Mouse (Mus musculus) forebrain, embryonic 16.5 days (tissue): ENCODE data around the gene Mylk2. TPM values are rescaled to one million over a fixed set of nuclear protein-coding genes. Genes with fewer than 3 reads are reported as not detected.

Experiments
- microRNA-seq: library from miRNA; unstranded; fragments of <30 nt; microRNA quantifications from one replicate; pipeline ENCODE4, GENCODE M21; 2017
- polyA plus RNA-seq: library from polyadenylated mRNA; unstranded; fragments of >200 nt; fragmentation: Nextera tagmentation; extraction: Ambion mirVana; gene quantifications from 2 replicates; pipeline ENCODE4 v1.2.1, GENCODE M21; 2015

The Mylk2 gene
- polyA plus RNA-seq, 1 experiment from 2014 or later, result not detected

Small RNA genes lying within 50 kb of the gene (microRNA-seq; reads per million reads assigned to microRNA genes)
- 1.0 reads per million for gene Mir5622

Other genes with a start within 250 kb of the Mylk2 start
- 173 and 174 TPM in 2 replicates for gene H13, start 241.9 kb upstream of the Mylk2 start, polyA plus RNA-seq
- 29.3 and 32.8 TPM in 2 replicates for gene Mcts2, start 224.3 kb upstream of the Mylk2 start, polyA plus RNA-seq
- 22.3 and 26.0 TPM in 2 replicates for gene Id1, start 175.1 kb upstream of the Mylk2 start, polyA plus RNA-seq
- gene Cox4i2, start 157.2 kb upstream of the Mylk2 start, polyA plus RNA-seq, result 4.7 and 6.0 TPM in 2 replicates
- 176 and 188 TPM in 2 replicates for gene Bcl2l1, start 79.6 kb upstream of the Mylk2 start, polyA plus RNA-seq
- gene Tpx2, start 63.4 kb upstream of the Mylk2 start, polyA plus RNA-seq, result 40.0 and 49.6 TPM in 2 replicates
- 3.6 and 3.7 TPM in 2 replicates for gene Foxs1, start 21.9 kb downstream of the Mylk2 start, polyA plus RNA-seq
- 6.0 and 8.6 TPM in 2 replicates for gene Dusp15, start 40.3 kb downstream of the Mylk2 start, polyA plus RNA-seq
- 2.1 and 3.5 TPM in 2 replicates for gene Ttll9, start 51.1 kb downstream of the Mylk2 start, polyA plus RNA-seq
- 187 and 204 TPM in 2 replicates for gene Pdrg1, start 104.1 kb downstream of the Mylk2 start, polyA plus RNA-seq
- 1.6 and 2.0 TPM in 2 replicates for gene Xkr7, start 120.5 kb downstream of the Mylk2 start, polyA plus RNA-seq
- 0.85 and 0.94 TPM in 2 replicates for gene Ccm2l, start 154.6 kb downstream of the Mylk2 start, polyA plus RNA-seq
- gene Hck, start 197.1 kb downstream of the Mylk2 start, polyA plus RNA-seq, result 1.8 and 2.1 TPM in 2 replicates
- gene Tm9sf4, start 250.0 kb downstream of the Mylk2 start, polyA plus RNA-seq, result 74.5 and 78.9 TPM in 2 replicates